Mouse (Mus musculus): ENCODE measurements around the gene Syne1. TPM values are rescaled to one million over a fixed set of nuclear protein-coding genes. Genes with fewer than 3 reads are reported as not detected.

Gene Syne1
- polyA plus RNA-seq, 1 experiment = 12.3 TPM

- H3K27me3 ChIP-seq (ENCODE audit: control insufficient read depth, insufficient read depth, low read length) = no peaks in the 10 kb centered on the region
- no peak overlapping the region for H3K27ac ChIP-seq (ENCODE audit: insufficient read depth, low read length)
- no peak overlapping the region for H3K4me3 ChIP-seq (ENCODE audit: extremely low read depth, insufficient read depth, insufficient read length)
- no peak for TF ChIP-seq POLR2A (IDR thresholded peaks at IDR 0.05; ENCODE audit: low read depth, low read length)
- peak; percentile 62; the same call in 1 of the 2 replicates for TF ChIP-seq CTCF (IDR thresholded peaks at IDR 0.05; ENCODE audit: extremely low read depth, insufficient read depth, insufficient read length, insufficient replicate concordance)
- DNase-seq (ENCODE audit: low read depth in 1 of 2, low spot score in 2 of 2) = peak in 1 of 2 experiments; percentile 19
- no peaks in the 10 kb centered on the region for H3K36me3 ChIP-seq (ENCODE audit: control insufficient read depth, insufficient read depth, low read length)
- 61% methylated on average over 6 of the region's 6 CpGs for WGBS
- H3K4me1 ChIP-seq (ENCODE audit: control insufficient read depth, insufficient read depth, insufficient read length) = no peaks in the 10 kb centered on the region
These were observed 61.3 kb downstream of the Syne1 start for GRCm38 (mm10) chr10:5490029-5490428.

- TF ChIP-seq CTCF (IDR thresholded peaks at IDR 0.05; ENCODE audit: extremely low read depth, insufficient read depth, insufficient read length, insufficient replicate concordance) = no peak
- no peak for TF ChIP-seq POLR2A (IDR thresholded peaks at IDR 0.05; ENCODE audit: low read depth, low read length)
- H3K36me3 ChIP-seq (ENCODE audit: control insufficient read depth, insufficient read depth, low read length) = no peaks in the 10 kb centered on the region
- H3K27ac ChIP-seq (ENCODE audit: insufficient read depth, low read length) = no peak overlapping the region
- no peaks in the 10 kb centered on the region for H3K4me1 ChIP-seq (ENCODE audit: control insufficient read depth, insufficient read depth, insufficient read length)
- H3K27me3 ChIP-seq (ENCODE audit: control insufficient read depth, insufficient read depth, low read length) = no peaks in the 10 kb centered on the region
- DNase-seq (ENCODE audit: low read depth in 1 of 2, low spot score in 2 of 2) = no peak
- no peak overlapping the region for H3K4me3 ChIP-seq (ENCODE audit: extremely low read depth, insufficient read depth, insufficient read length)
- 30% methylated on average over 5 of the region's 5 CpGs for WGBS
These were observed 63.2 kb downstream of the Syne1 start for GRCm38 (mm10) chr10:5488097-5488496.

- H3K27me3 ChIP-seq (ENCODE audit: control insufficient read depth, insufficient read depth, low read length) = no peaks in the 10 kb centered on the region
- no peak overlapping the region for H3K4me3 ChIP-seq (ENCODE audit: extremely low read depth, insufficient read depth, insufficient read length)
These were observed 70.4 kb downstream of the Syne1 start for GRCm38 (mm10) chr10:5480552-5481550.

GRCm38 (mm10) chr10:5480097-5480496 is 71.2 kb downstream of the Syne1 start:
- H3K4me3 ChIP-seq (ENCODE audit: extremely low read depth, insufficient read depth, insufficient read length) = no peak overlapping the region
- WGBS = 56% methylated on average over 5 of the region's 6 CpGs
- DNase-seq (ENCODE audit: low read depth in 1 of 2, low spot score in 2 of 2) = peak in 1 of 2 experiments; percentile 28

More at GRCm38 (mm10) chr10:5480552-5481550, 70.4 kb downstream of the Syne1 start:
- DNase-seq (ENCODE audit: low read depth in 1 of 2, low spot score in 2 of 2) = no peak
- Histone ChIP-seq H3K36me3 (ENCODE audit: control insufficient read depth, insufficient read depth, low read length) (no peaks in the 10 kb centered on the region), H3K27ac (ENCODE audit: insufficient read depth, low read length) (no peak overlapping the region), H3K4me1 (ENCODE audit: control insufficient read depth, insufficient read depth, insufficient read length) (no peaks in the 10 kb centered on the region)
- TF ChIP-seq CTCF (IDR thresholded peaks at IDR 0.05; ENCODE audit: extremely low read depth, insufficient read depth, insufficient read length, insufficient replicate concordance) = 0 out of 2 replicates have a peak, but pooled peaks have one; percentile 10
- no peak for TF ChIP-seq POLR2A (IDR thresholded peaks at IDR 0.05; ENCODE audit: low read depth, low read length)
- 74% methylated on average over 9 of the region's 9 CpGs for WGBS

GRCm38 (mm10) chr10:5468638-5469037 is 82.6 kb downstream of the Syne1 start:
- Histone ChIP-seq H3K27ac (ENCODE audit: insufficient read depth, low read length) (no peak overlapping the region), H3K36me3 (ENCODE audit: control insufficient read depth, insufficient read depth, low read length) (no peaks in the 10 kb centered on the region), H3K4me3 (ENCODE audit: extremely low read depth, insufficient read depth, insufficient read length) (no peak overlapping the region), H3K4me1 (ENCODE audit: control insufficient read depth, insufficient read depth, insufficient read length) (no peaks in the 10 kb centered on the region), H3K27me3 (ENCODE audit: control insufficient read depth, insufficient read depth, low read length) (no peaks in the 10 kb centered on the region)
- 95% methylated on average over 2 of the region's 2 CpGs for WGBS
- DNase-seq (ENCODE audit: low read depth in 1 of 2, low spot score in 2 of 2) = no peak
- TF ChIP-seq CTCF (IDR thresholded peaks at IDR 0.05; ENCODE audit: extremely low read depth, insufficient read depth, insufficient read length, insufficient replicate concordance) = no peak
- no peak for TF ChIP-seq POLR2A (IDR thresholded peaks at IDR 0.05; ENCODE audit: low read depth, low read length)

More at GRCm38 (mm10) chr10:5480097-5480496, 71.2 kb downstream of the Syne1 start:
- H3K27ac ChIP-seq (ENCODE audit: insufficient read depth, low read length) = no peak overlapping the region
- no peaks in the 10 kb centered on the region for H3K36me3 ChIP-seq (ENCODE audit: control insufficient read depth, insufficient read depth, low read length)
- no peaks in the 10 kb centered on the region for H3K27me3 ChIP-seq (ENCODE audit: control insufficient read depth, insufficient read depth, low read length)
- H3K4me1 ChIP-seq (ENCODE audit: control insufficient read depth, insufficient read depth, insufficient read length) = no peaks in the 10 kb centered on the region
- TF ChIP-seq CTCF (IDR thresholded peaks at IDR 0.05; ENCODE audit: extremely low read depth, insufficient read depth, insufficient read length, insufficient replicate concordance) (peak; percentile 53; the same call in 1 of the 2 replicates), POLR2A (IDR thresholded peaks at IDR 0.05; ENCODE audit: low read depth, low read length) (no peak)

- Histone ChIP-seq H3K36me3 (ENCODE audit: control insufficient read depth, insufficient read depth, low read length) (no peaks in the 10 kb centered on the region), H3K4me1 (ENCODE audit: control insufficient read depth, insufficient read depth, insufficient read length) (peaks cover 3% of the 10 kb centered on the region; the same call in 1 of the 2 replicates), H3K4me3 (ENCODE audit: extremely low read depth, insufficient read depth, insufficient read length) (no peak overlapping the region), H3K27me3 (ENCODE audit: control insufficient read depth, insufficient read depth, low read length) (no peaks in the 10 kb centered on the region), H3K27ac (ENCODE audit: insufficient read depth, low read length) (no peak overlapping the region)
- DNase-seq (ENCODE audit: low read depth in 1 of 2, low spot score in 2 of 2) = no peak
- TF ChIP-seq POLR2A (IDR thresholded peaks at IDR 0.05; ENCODE audit: low read depth, low read length) (no peak), CTCF (IDR thresholded peaks at IDR 0.05; ENCODE audit: extremely low read depth, insufficient read depth, insufficient read length, insufficient replicate concordance) (no peak)
These were observed 97.5 kb downstream of the Syne1 start for GRCm38 (mm10) chr10:5453830-5454229.
